Mouse (Mus musculus): ENCODE data around the gene Mup21.
A peak's percentile ranks its signal among the peaks of the same experiment; 100 is the strongest.
"Not testable (repeated sequence)": the region's sequence is repeated elsewhere in the genome, so short reads cannot be mapped to it uniquely, and the experiment has no call there.

Gene Mup21

DNA sequence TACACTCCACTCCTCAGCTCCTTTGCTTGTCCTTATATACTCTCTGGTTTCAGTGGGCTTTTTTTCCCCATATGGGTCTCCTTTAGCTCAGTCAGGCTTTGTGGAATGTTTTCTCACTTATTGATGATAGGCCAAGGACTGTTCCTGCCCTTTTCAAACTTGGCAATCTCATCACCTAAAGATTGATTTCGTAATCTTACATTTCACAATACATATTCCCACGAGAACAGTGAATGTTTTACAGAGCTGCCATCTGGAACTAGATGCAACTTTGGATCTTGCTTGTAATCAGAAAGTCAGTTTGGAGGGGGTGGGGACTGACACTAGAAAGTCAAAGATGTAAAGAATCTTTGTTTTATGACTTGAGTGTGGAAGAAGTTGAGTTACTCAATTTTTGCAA is at the start of gene Mup21:
Gene Mup21, minus strand, starts transcription at position 53 of the 400 bp plus-strand sequence.
- DNase-seq (ENCODE audit: low spot score in 2 of 2): no peak

DNA sequence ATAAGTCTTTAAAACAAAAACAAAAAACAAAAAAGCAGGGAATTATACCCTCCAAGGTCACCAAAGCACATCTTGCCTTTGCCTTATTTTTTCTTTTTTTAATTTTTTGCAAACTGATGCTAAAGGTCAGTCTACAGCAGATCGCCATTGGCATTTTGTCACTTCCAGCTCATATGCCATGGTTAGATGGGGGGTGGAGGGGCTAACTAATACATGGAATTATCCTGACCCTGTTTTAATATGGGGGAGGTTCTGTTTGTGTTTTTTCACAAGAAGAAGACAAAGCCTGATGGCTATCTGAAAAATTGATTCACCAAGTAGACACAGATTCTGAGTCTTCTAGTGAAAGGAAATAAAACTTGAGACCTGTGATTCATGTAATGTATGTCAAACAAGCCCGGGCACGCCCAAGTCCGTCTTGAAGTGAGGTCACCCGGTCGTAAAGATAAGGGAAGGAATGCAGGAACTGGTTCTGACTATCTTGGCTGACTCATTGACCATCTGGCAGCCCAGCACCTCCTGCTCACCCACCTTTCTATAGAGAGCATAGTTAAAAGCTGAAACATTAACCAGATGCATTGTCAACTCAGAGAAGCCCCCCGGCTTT is 49.4 kb upstream of the Mup21 start:
- no peak for DNase-seq (ENCODE audit: low spot score in 2 of 2)

DNA sequence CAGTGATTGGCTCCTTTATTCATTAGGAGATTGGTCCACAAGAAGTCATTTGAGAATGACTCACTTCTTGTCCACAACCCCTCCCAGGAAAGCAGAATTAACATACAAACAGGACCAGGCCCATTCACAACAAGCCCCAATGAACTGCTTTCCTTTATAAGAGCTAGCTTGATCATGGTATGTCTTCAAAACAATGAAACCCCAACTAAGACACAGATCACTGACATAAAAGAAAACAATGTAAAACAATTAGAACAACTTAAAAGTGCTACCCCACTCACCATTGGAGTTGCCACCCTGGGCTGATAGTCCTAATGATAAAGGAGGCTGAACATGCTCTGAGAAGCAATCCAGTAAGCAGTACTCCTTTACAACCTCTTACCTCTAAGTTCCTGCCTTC is 38.1 kb upstream of the Mup21 start:
- no peak for DNase-seq (ENCODE audit: low spot score in 2 of 2)

DNA sequence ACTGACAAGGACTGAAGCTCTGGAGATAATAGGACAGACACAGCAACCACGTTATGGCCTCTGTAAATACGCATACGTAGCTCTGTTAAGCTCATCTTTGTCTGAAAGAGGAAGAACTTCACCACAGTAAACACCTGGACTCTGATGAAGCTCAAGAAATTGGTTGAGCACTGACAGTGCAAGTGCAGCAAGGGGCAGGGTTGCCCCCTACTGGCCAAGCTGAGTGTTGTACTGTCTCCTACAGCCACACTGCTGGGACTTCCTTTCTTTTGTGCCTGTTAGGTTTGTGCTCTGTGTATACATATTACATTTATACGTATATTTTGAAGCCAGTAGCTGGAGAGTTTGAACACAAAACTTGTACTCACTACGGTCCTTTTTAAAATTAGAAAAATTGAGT is 26.6 kb upstream of the Mup21 start:
- DNase-seq (ENCODE audit: low spot score in 2 of 2): peak; percentile 23 to 29

DNA sequence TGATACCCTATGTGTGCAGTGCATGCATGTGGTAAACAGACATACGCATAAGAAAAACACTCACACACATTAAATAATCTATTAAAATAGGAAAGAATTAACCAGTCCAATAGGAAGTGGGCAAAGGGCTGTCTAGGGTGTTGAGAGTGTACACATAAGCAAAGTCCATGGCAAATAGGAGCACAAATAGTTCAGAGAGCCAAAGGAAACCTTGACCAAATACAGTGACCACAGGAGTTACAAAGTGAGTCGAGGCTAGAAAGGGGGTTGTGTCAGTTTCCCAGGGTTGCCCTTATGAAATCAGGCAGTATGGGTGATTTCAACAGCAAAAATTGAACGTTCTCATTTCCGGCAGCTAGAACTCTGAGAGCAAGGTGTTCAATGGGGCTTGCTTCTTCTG is 23.8 kb upstream of the Mup21 start:
- DNase-seq (ENCODE audit: low spot score in 2 of 2): no peak

DNA sequence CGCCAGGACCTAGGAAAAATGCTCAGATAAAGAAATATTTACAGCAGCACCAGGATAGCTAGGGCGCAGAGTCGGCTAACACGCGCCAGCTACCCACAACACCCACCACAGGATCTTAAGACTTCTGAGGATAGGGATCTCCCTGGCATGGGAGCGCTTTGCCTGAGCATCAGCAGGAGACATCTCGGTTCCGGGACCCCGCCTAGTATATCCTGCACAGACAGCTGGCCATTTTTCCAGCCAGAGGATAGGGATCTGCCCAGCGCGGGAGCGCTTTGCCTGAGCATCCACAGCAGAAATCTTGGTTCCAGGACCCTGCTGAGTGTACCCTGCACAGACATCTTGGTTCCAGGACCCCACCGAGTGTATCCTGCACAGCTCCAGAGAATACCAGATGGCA is 17.0 kb upstream of the Mup21 start:
- not testable (repeated sequence) for DNase-seq (ENCODE audit: low spot score in 2 of 2)

DNA sequence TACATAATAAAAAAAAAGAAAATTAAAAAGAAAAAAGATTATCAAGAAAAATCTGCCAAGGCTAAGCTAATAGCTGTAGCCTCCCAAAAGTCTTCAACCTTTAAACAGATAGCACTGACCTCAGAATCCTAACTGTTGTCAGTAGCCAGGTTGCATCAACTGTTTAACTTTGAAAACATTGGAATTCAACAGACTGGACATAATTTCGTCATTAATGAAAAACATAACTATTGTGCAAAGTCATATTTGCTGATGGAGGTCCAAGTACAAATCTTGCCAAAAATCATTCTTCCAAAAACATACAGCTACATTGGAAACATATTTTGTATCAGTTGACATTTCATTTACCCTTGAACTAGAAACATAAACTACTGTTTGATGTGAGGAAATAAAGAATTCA is 7.7 kb upstream of the Mup21 start:
- no peak for DNase-seq (ENCODE audit: low spot score in 2 of 2)

DNA sequence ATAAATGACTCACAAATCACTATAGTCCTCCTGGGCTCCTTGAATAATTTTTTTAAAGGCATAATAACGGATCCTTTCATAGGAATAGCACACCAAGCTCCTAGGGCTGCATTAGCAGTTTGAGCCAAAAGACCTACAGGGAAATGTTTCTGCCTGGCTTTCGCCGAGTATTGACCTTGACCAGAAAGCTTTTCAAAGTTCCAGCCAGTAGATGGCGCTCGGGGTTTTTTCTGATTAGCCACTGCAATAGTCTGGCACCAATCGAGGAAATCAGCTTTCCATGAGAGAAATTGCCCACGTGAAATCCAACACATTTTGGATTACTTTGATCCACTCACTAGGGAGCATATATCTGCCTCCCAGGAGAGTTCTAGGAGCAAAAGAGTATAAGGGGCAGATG is 17.0 kb downstream of the Mup21 start:
- peak; percentile 28 to 38 for DNase-seq (ENCODE audit: low spot score in 2 of 2)

DNA sequence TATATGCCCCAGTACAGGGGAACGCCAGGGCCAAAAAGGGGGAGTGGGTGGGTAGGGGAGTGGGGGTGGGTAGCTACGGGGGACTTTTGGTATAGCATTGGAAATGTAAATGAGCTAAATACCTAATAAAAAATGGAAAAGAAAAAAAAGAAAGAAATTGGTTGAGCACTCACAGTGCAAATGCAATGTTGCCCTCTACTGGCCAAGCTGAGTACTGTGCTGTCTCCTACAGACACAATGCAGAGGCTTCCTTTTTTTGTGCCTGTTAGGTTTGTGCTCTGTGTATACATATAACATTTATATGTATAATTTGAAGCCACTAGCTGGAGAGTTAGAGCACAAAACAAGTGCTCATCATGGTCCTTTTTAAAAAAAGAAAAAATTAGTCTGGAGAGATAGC is 47.3 kb downstream of the Mup21 start:
- DNase-seq (ENCODE audit: low spot score in 2 of 2): peak; percentile 41 to 51
